Mouse (Mus musculus) small intestine, adult 2 months (tissue): ENCODE data around the gene Adam19. TPM values are rescaled to one million over a fixed set of nuclear protein-coding genes. Genes with fewer than 3 reads are reported as not detected.

Source experiments
- H3K27ac ChIP-seq: fragments of 200-500 bp; 2 replicates; pipeline ENCODE4 v1.5.1; 2012; ENCODE audit warnings: low read depth, low read length, control low read depth, inconsistent platforms; ENCODE audit not compliant: insufficient read depth
- H3K27me3 ChIP-seq: fragments of 200-500 bp; 2 replicates; pipeline ENCODE4 v1.6.1; 2012; ENCODE audit warnings: mild to moderate bottlenecking, moderate library complexity, low read length, inconsistent platforms; ENCODE audit not compliant: control insufficient read depth, insufficient read depth
- H3K36me3 ChIP-seq: fragments of 200-500 bp; 2 replicates; pipeline ENCODE4 v1.6.1; 2012; ENCODE audit warnings: mild to moderate bottlenecking, low read length, control low read depth, inconsistent platforms; ENCODE audit not compliant: control insufficient read depth, insufficient read depth
- H3K4me1 ChIP-seq: fragments of 200-500 bp; 2 replicates; pipeline ENCODE4 v1.6.1; 2012; ENCODE audit warnings: low read length, inconsistent platforms, mixed read lengths; ENCODE audit not compliant: control insufficient read depth, insufficient read depth, insufficient read length
- H3K4me3 ChIP-seq: fragments of 200-500 bp; 2 replicates; pipeline ENCODE4 v1.5.1; 2012; ENCODE audit warnings: low read depth, mild to moderate bottlenecking, control low read depth, inconsistent platforms, low read length, moderate library complexity
- CTCF ChIP-seq: fragments of 200-500 bp; IDR thresholded peaks from 2 replicates; pipeline ENCODE4 v1.5.1; 2012; ENCODE audit warnings: low read depth, mild to moderate bottlenecking, control low read depth, inconsistent platforms, low read length, moderate library complexity, mixed read lengths; ENCODE audit not compliant: insufficient replicate concordance, insufficient read length; ENCODE audit errors: extremely low read depth
- POLR2A ChIP-seq: fragments of 200-500 bp; IDR thresholded peaks from 2 replicates; pipeline ENCODE4 v1.6.1; 2012; ENCODE audit warnings: low read depth, mild to moderate bottlenecking, control low read depth, inconsistent platforms, low read length, moderate library complexity
- WGBS: fragments of 180-500 bp; shearing (Covaris S2); methylation state at CpG from one replicate; pipeline ENCODE4 v1.1.7; 2018; 5-methylcytosine and 5-hydroxymethylcytosine counted together
- polyA plus RNA-seq: library from polyadenylated mRNA; depleted of rRNA; stranded (reverse); fragments of >200 nt; gene quantifications from 2 replicates; pipeline ENCODE4 v1.2.3, GENCODE M21; 2012

The Adam19 gene
- polyA plus RNA-seq, 1 experiment, result 6.8 TPM

- 45% methylated on average over 5 of the region's 5 CpGs for WGBS
- peaks cover 11% of the 10 kb centered on the region for H3K27me3 ChIP-seq
- H3K36me3 ChIP-seq, result no peaks in the 10 kb centered on the region
- H3K4me3 ChIP-seq, result no peak overlapping the region
- no peaks in the 10 kb centered on the region; the same call in 1 of the 2 replicates for H3K4me1 ChIP-seq
- no peak for TF ChIP-seq POLR2A
- no peak for TF ChIP-seq CTCF
- H3K27ac ChIP-seq, result no peak overlapping the region
Measured at GRCm38 (mm10) chr11:46054311-46054710, 1.5 kb upstream of the Adam19 start.

GRCm38 (mm10) chr11:46054911-46055895, 589 bp upstream of the Adam19 start:
- H3K4me1 ChIP-seq, result no peaks in the 10 kb centered on the region; the same call in 1 of the 2 replicates
- peak overlapping the region; percentile 42; the same call in 1 of the 2 replicates for H3K27ac ChIP-seq
- H3K4me3 ChIP-seq, result peak overlapping the region; percentile 82
- no peaks in the 10 kb centered on the region for H3K36me3 ChIP-seq
- peaks cover 11% of the 10 kb centered on the region for H3K27me3 ChIP-seq
- WGBS, result 22% methylated on average over 13 of the region's 13 CpGs
- TF ChIP-seq CTCF (no peak), POLR2A (no peak)

DNA sequence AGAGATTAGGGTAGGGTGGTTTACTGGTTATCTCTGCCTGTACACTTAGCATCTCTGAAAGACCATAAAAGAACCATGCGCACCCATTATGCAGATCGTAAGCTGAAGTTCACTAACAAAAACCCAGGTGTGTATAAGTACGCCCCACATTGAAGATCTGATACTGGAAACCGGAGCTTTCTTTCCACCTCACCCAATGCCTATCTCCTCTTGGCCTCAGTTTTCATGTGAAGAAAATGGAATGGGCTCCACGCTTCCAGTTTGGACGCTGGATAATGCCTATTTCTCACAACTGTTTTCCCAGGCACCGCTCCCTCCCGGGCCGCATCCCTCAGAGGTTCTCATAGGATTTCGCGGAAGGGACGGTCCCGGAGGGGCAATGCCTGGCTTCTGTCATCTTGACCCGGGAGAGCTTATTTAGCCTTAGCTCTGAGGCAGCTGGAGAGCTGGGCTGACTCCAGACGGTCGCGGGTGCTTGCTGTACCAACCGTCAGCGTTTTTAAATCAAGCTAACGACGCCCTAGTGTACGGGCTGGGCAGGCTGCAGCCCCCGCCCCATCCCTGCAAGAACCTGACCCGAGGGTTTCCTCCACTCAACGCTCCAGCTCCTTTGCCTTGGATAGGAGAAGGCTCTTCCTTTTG, 1.1 kb downstream of the Adam19 start:
- peaks cover 11% of the 10 kb centered on the region for H3K27me3 ChIP-seq
- no peaks in the 10 kb centered on the region; the same call in 1 of the 2 replicates for H3K36me3 ChIP-seq
- TF ChIP-seq POLR2A (no peak), CTCF (no peak)
- WGBS, result 6% methylated on average over 25 of the region's 25 CpGs
- peak overlapping the region; percentile 78 for H3K27ac ChIP-seq
- H3K4me1 ChIP-seq, result no peaks in the 10 kb centered on the region; the same call in 1 of the 2 replicates
- peak overlapping the region; percentile 82 for H3K4me3 ChIP-seq

- no peak overlapping the region for H3K4me3 ChIP-seq
- peaks cover 11% of the 10 kb centered on the region for H3K27me3 ChIP-seq
- H3K36me3 ChIP-seq, result no peaks in the 10 kb centered on the region; the same call in 1 of the 2 replicates
- H3K4me1 ChIP-seq, result no peaks in the 10 kb centered on the region; the same call in 1 of the 2 replicates
- H3K27ac ChIP-seq, result peak overlapping the region; percentile 59
- 11% methylated on average over 9 of the region's 9 CpGs for WGBS
- no peak for TF ChIP-seq CTCF
- TF ChIP-seq POLR2A, result no peak
Measured at GRCm38 (mm10) chr11:46058011-46058410, 2.2 kb downstream of the Adam19 start.

- H3K27me3 ChIP-seq, result peaks cover 11% of the 10 kb centered on the region
- no peak overlapping the region for H3K27ac ChIP-seq
- H3K4me1 ChIP-seq, result no peaks in the 10 kb centered on the region; the same call in none of the 2 replicates
- TF ChIP-seq CTCF (no peak), POLR2A (no peak)
- no peaks in the 10 kb centered on the region; the same call in 1 of the 2 replicates for H3K36me3 ChIP-seq
- WGBS, result 84% methylated on average over 4 of the region's 4 CpGs
- no peak overlapping the region for H3K4me3 ChIP-seq
Measured at GRCm38 (mm10) chr11:46058916-46059315, 3.1 kb downstream of the Adam19 start.

DNA sequence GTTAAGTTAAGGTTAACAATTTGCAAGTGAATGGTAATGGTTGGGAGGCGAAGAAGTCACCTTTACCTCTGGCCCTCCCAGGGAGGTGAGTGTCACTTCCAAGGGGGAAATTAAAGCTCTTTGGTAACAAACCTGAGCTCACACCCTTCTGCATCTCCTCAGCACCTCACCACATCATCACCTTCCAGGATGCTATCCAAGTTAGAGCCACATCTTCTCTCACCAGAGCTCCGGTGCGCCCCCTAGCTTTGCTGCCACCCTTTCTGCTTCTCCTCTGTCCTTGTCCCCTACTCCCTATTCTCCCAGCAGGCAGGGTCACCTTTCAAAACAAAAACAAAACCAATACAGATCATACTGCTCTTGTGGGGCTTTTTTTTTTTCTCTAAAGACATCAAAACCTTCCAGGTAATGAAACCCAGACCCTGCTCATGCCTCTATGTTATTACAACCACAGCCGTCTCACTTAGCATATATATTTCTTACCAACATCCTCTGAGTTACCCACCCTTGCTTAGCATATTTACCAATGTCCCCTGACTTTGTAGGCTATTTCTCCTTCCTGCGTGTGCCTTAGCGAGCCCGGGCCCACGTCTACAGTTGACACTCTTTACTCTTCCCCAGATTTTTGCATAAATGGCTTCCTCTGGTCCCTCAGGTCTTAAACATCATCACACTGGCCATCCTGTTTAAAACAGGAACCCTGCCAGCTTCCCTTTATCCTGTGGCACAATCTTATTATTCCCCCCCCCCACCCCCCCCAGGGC, 4.3 kb downstream of the Adam19 start:
- 61% methylated on average over 8 of the region's 8 CpGs for WGBS
- H3K27ac ChIP-seq, result no peak overlapping the region
- no peaks in the 10 kb centered on the region; the same call in 1 of the 2 replicates for H3K36me3 ChIP-seq
- H3K27me3 ChIP-seq, result peaks cover 11% of the 10 kb centered on the region
- TF ChIP-seq CTCF (peak; percentile 26; the same call in 1 of the 2 replicates), POLR2A (no peak)
- no peaks in the 10 kb centered on the region; the same call in none of the 2 replicates for H3K4me1 ChIP-seq
- H3K4me3 ChIP-seq, result no peak overlapping the region
